Mouse (Mus musculus): ENCODE results near the gene Gabrb1. TPM values are rescaled to one million over a fixed set of nuclear protein-coding genes. Genes with fewer than 3 reads are reported as not detected.
A peak's percentile ranks its signal among the peaks of the same experiment; 100 is the strongest.

The Gabrb1 gene
- polyA plus RNA-seq, 1 experiment from 2014 or later, result 42.1 TPM

DNA sequence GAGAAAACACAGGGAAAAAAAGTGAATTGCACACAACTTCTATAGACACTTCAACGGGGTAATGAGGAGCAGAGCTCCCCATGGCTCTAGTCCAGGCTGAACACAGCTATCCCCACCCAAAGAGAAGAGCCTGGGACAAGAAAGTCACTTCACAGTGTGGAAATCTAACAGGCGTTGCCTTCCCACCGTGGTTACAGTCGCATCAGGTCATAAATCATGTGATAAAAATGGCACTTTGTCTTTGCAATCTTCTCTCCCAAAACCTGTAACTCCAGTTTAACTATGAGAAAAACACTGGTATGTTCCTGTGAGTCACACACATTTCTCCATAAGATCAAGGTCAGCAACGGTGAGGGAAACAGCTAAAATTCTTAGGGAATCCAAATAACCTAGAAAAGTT lies 498.7 kb downstream of the Gabrb1 start:
- ATAC-seq, result no peak
- peaks cover 23% of the 10 kb centered on the region for H3K36me3 ChIP-seq (ENCODE audit: control insufficient read depth, insufficient read depth, low read length)
- no peaks in the 10 kb centered on the region for H3K27me3 ChIP-seq (replicated peaks; ENCODE audit: control insufficient read depth, insufficient read depth, low read length)
- H3K9ac ChIP-seq (ENCODE audit: low read depth, low read length), result no peak overlapping the region
- WGBS, result 95% methylated on average over 5 of the region's 5 CpGs
- H3K4me1 ChIP-seq (ENCODE audit: control insufficient read depth, insufficient read depth, low read depth, low read length), result no peaks in the 10 kb centered on the region
- no peaks in the 10 kb centered on the region for H3K9me3 ChIP-seq (ENCODE audit: control insufficient read depth, low read length)
- no peak overlapping the region for H3K4me2 ChIP-seq (ENCODE audit: low read length)
- H3K27ac ChIP-seq (ENCODE audit: low read depth, low read length), result no peak overlapping the region
- no peak overlapping the region for H3K4me3 ChIP-seq (ENCODE audit: low read length)

DNA sequence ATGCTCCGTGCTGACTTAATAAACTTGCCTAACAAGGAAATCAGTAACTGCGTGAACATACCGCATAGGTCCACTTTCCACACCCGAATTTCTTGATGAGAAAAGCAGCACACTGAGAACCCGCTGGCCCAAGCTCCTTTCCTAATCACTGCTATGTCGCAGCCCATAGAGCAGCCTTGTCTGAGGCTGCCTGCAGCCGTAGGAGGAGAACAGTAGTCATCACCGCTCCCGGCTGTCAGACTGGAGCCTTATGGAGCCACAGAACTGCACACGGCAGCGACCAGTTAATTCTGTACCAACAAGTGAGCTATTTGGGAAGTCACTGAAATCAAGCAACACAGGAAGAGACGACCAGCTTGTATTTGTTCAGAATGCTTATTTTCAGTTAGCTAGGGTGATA lies 500.8 kb downstream of the Gabrb1 start:
- ATAC-seq, result no peak
- no peak overlapping the region for H3K4me2 ChIP-seq (ENCODE audit: low read length)
- H3K9me3 ChIP-seq (ENCODE audit: control insufficient read depth, low read length), result no peaks in the 10 kb centered on the region
- H3K36me3 ChIP-seq (ENCODE audit: control insufficient read depth, insufficient read depth, low read length), result peaks cover 24% of the 10 kb centered on the region
- H3K9ac ChIP-seq (ENCODE audit: low read depth, low read length), result no peak overlapping the region
- no peaks in the 10 kb centered on the region for H3K27me3 ChIP-seq (replicated peaks; ENCODE audit: control insufficient read depth, insufficient read depth, low read length)
- no peak overlapping the region for H3K27ac ChIP-seq (ENCODE audit: low read depth, low read length)
- 90% methylated on average over 12 of the region's 12 CpGs for WGBS
- H3K4me3 ChIP-seq (ENCODE audit: low read length), result no peak overlapping the region
- no peaks in the 10 kb centered on the region for H3K4me1 ChIP-seq (ENCODE audit: control insufficient read depth, insufficient read depth, low read depth, low read length)

DNA sequence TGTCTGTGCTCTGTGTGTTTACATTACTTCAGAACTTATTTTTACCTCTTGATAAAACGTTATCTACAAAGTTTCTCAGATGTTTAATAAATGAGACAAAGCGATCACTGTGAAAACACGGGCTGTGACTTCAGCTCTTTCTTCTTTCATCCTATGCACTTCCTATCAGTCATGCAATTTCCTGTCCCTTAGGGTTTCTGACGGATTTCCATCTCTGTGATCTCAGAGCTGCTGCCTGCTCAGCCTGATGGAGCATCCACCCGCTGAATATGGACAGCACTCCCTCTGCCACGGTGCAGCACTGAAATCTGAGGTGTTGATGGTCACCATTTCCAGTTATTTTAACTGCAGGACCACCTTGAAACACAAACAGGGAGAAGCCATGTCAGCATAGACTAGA lies 501.6 kb downstream of the Gabrb1 start:
- 87% methylated on average over 6 of the region's 6 CpGs for WGBS
- H3K9me3 ChIP-seq (ENCODE audit: control insufficient read depth, low read length), result no peaks in the 10 kb centered on the region
- peaks cover 24% of the 10 kb centered on the region for H3K36me3 ChIP-seq (ENCODE audit: control insufficient read depth, insufficient read depth, low read length)
- no peaks in the 10 kb centered on the region for H3K4me1 ChIP-seq (ENCODE audit: control insufficient read depth, insufficient read depth, low read depth, low read length)
- no peak overlapping the region for H3K9ac ChIP-seq (ENCODE audit: low read depth, low read length)
- H3K4me2 ChIP-seq (ENCODE audit: low read length), result no peak overlapping the region
- no peak overlapping the region for H3K4me3 ChIP-seq (ENCODE audit: low read length)
- no peak overlapping the region for H3K27ac ChIP-seq (ENCODE audit: low read depth, low read length)
- H3K27me3 ChIP-seq (replicated peaks; ENCODE audit: control insufficient read depth, insufficient read depth, low read length), result no peaks in the 10 kb centered on the region
- ATAC-seq, result no peak

DNA sequence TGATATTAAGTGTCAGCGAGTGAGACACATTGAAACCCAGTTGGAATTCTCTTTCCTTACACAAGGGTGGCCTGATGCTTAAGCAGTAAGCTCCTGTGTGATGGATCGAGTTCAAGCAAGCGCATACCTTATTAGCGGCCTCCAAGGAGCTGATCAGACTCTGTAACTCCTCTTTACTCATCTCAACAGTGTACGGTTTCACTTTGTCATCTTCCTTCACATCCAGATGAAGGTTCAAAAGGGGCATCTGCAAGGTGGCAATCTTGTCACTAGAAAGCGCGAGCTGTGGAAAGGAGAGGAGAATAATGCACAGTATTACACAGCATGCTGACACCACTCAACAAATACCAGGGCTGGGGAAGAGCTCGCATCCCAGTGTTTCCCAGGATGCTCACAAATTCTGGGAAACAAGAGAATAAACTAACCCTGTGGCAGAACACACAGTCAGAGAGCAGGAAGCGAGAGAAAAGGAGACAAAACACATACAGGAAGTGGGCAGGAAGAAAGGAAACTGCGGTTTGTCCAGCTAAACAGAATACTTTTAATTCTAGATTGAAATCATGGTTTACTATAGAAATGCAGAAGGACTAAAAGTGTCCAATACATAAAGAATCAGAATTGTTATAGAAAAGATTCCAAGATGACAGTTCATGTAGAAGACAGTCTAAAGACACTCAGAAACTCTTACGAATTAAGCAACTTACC lies 503.0 kb downstream of the Gabrb1 start:
- no peaks in the 10 kb centered on the region for H3K4me1 ChIP-seq (ENCODE audit: control insufficient read depth, insufficient read depth, low read depth, low read length)
- no peak overlapping the region for H3K4me2 ChIP-seq (ENCODE audit: low read length)
- H3K27ac ChIP-seq (ENCODE audit: low read depth, low read length), result no peak overlapping the region
- H3K9me3 ChIP-seq (ENCODE audit: control insufficient read depth, low read length), result no peaks in the 10 kb centered on the region
- H3K36me3 ChIP-seq (ENCODE audit: control insufficient read depth, insufficient read depth, low read length), result peaks cover 22% of the 10 kb centered on the region
- H3K27me3 ChIP-seq (replicated peaks; ENCODE audit: control insufficient read depth, insufficient read depth, low read length), result no peaks in the 10 kb centered on the region
- WGBS, result 93% methylated on average over 11 of the region's 11 CpGs
- H3K9ac ChIP-seq (ENCODE audit: low read depth, low read length), result no peak overlapping the region
- no peak for ATAC-seq
- no peak overlapping the region for H3K4me3 ChIP-seq (ENCODE audit: low read length)

DNA sequence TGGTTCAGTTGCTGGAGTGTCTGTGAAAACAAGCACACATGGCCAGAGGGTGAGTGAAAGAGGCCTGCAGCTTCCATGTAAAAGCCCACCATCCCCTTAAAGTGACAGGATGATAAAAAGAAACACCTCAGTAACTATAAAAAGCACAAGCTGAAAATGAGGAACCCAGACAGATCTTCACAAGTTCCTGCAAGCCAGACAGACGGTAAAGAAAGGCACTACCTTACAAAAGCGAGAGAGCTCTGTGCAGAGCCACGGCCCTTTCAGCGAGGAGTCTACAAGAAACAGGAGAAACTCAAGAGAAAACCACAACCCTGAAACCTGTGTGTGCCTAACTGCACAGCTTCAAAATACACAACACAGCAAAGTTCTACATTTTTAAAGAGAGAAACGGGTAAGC lies 504.9 kb downstream of the Gabrb1 start:
- 94% methylated on average over 5 of the region's 5 CpGs for WGBS
- H3K9ac ChIP-seq (ENCODE audit: low read depth, low read length), result no peak overlapping the region
- peaks cover 10% of the 10 kb centered on the region for H3K4me1 ChIP-seq (ENCODE audit: control insufficient read depth, insufficient read depth, low read depth, low read length)
- no peak overlapping the region for H3K27ac ChIP-seq (ENCODE audit: low read depth, low read length)
- H3K4me2 ChIP-seq (ENCODE audit: low read length), result no peak overlapping the region
- no peak for ATAC-seq
- H3K4me3 ChIP-seq (ENCODE audit: low read length), result no peak overlapping the region
- no peaks in the 10 kb centered on the region for H3K27me3 ChIP-seq (replicated peaks; ENCODE audit: control insufficient read depth, insufficient read depth, low read length)
- H3K36me3 ChIP-seq (ENCODE audit: control insufficient read depth, insufficient read depth, low read length), result peaks cover 22% of the 10 kb centered on the region
- H3K9me3 ChIP-seq (ENCODE audit: control insufficient read depth, low read length), result no peaks in the 10 kb centered on the region

DNA sequence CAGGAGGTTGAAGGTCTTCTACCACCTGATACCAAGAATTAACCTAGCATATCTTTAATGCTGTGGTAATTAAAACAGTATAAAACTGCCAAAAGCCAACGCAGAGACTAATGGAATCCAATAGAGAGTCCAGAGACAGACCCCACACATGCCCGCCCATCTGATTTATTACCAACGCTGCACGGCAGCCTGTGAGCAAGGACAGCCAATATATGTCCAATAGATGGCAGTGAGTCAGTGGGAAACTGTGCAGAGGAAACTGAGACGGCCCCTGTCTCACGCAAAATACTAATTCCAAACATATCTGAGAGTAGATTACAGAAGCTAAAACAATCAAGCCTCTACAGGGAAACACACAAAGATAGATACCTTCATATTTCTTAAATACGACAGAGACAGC lies 506.5 kb downstream of the Gabrb1 start:
- Histone ChIP-seq H3K9ac (ENCODE audit: low read depth, low read length) (no peak overlapping the region), H3K27ac (ENCODE audit: low read depth, low read length) (no peak overlapping the region), H3K4me2 (ENCODE audit: low read length) (no peak overlapping the region), H3K9me3 (ENCODE audit: control insufficient read depth, low read length) (no peaks in the 10 kb centered on the region), H3K4me3 (ENCODE audit: low read length) (no peak overlapping the region), H3K27me3 (replicated peaks; ENCODE audit: control insufficient read depth, insufficient read depth, low read length) (no peaks in the 10 kb centered on the region), H3K4me1 (ENCODE audit: control insufficient read depth, insufficient read depth, low read depth, low read length) (peaks cover 10% of the 10 kb centered on the region), H3K36me3 (ENCODE audit: control insufficient read depth, insufficient read depth, low read length) (peaks cover 15% of the 10 kb centered on the region)
- ATAC-seq, result no peak
- WGBS, result 76% methylated on average over 7 of the region's 7 CpGs

DNA sequence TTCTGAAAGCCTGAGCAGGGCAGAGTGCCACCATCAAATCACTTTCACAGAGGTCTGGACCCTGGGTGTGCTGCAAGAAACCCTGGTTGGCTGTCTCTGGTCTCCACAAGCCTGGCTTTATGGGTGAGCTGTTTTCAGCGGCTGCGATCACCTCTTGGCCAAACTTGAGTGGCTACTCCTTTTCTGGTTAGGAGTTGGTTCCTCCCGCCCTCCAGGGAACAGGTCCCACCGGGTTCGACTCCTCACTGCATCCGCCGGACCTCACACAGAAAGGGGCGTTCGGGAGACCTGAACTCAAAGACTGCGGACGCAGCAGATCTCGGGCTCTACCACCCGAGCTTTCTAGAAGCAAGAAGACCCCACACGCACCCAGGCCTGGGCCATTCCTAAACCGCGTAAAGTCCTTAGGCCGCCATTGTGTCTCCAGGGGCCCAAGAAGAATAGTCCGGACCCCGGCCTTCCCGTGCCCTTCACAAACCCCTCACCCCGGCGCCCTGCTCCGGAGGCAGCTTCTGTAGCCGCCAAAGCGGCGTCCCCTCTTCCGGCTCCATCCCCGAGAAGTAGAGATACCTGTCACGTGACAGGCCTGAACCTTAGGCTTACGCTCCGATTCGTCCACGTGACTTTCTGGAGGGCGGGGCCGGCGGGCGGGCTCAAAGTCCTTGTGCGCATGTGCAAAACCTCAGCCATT lies 509.8 kb downstream of the Gabrb1 start, which contains the start of gene Commd8:
Gene Commd8, minus strand, starts transcription at position 596 of the 691 bp plus-strand sequence.
- WGBS, result under 1% methylated on average over 38 of the region's 38 CpGs

DNA sequence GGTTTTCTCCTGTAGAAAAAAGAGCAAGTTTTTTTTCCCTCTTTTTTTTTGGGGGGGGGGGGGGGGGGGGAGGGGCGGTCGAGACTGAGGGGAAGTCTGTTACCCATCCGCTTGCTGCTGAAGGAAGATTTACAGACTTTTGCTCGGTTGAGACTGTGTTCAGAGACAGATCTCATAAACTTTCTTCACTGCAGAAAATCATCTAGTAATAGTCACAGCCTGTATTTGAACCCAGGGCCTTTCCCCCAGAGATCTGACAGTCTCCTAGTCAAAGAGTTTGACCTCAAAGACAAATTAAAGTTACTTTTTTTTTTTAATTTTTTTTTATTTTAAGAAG lies 510.3 kb downstream of the Gabrb1 start:
- peak overlapping the region; percentile 56 for H3K4me2 ChIP-seq (ENCODE audit: low read length)
- ATAC-seq, result peak; percentile 79
- WGBS, result 0% methylated on average over 2 of the region's 4 CpGs
- H3K36me3 ChIP-seq (ENCODE audit: control insufficient read depth, insufficient read depth, low read length), result no peaks in the 10 kb centered on the region
- H3K4me3 ChIP-seq (ENCODE audit: low read length), result peak overlapping the region; percentile 87
- H3K4me1 ChIP-seq (ENCODE audit: control insufficient read depth, insufficient read depth, low read depth, low read length), result peaks cover 10% of the 10 kb centered on the region
- H3K9ac ChIP-seq (ENCODE audit: low read depth, low read length), result no peak overlapping the region
- H3K27ac ChIP-seq (ENCODE audit: low read depth, low read length), result no peak overlapping the region
- no peaks in the 10 kb centered on the region for H3K9me3 ChIP-seq (ENCODE audit: control insufficient read depth, low read length)
- no peaks in the 10 kb centered on the region for H3K27me3 ChIP-seq (replicated peaks; ENCODE audit: control insufficient read depth, insufficient read depth, low read length)

More for the DNA sequence above, 509.8 kb downstream of the Gabrb1 start, which contains the start of gene Commd8:
- ATAC-seq, result peak; percentile 94
- Histone ChIP-seq H3K27me3 (replicated peaks; ENCODE audit: control insufficient read depth, insufficient read depth, low read length) (no peaks in the 10 kb centered on the region), H3K4me3 (ENCODE audit: low read length) (peak within 1 kb of the TSS; percentile 87), H3K4me1 (ENCODE audit: control insufficient read depth, insufficient read depth, low read depth, low read length) (peaks cover 10% of the 10 kb centered on the region), H3K27ac (ENCODE audit: low read depth, low read length) (peak within 1 kb of the TSS; percentile 82), H3K36me3 (ENCODE audit: control insufficient read depth, insufficient read depth, low read length) (no peaks in the 10 kb centered on the region), H3K9ac (ENCODE audit: low read depth, low read length) (peak within 1 kb of the TSS; percentile 86), H3K4me2 (ENCODE audit: low read length) (peak within 1 kb of the TSS; percentile 89), H3K9me3 (ENCODE audit: control insufficient read depth, low read length) (no peaks in the 10 kb centered on the region)

DNA sequence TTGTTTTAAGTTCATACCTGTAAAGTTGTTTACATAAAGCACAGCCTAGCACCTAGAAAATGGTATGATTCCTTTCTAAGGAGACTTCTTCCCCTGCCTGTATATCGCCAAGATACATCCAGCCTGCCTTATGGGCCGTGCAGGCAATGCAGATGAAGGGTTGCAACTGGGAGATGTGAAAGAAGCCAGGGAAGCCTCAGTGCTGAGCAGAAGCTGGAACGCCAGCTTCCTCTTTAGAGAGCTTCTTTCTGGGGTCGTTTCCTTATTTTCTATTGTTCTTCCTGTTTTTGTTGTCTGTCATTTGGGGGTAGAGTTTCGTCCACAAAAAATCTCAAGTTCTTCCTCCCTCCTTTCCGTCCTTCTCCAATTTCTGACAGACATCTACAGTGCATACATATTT lies 512.2 kb downstream of the Gabrb1 start:
- H3K9ac ChIP-seq (ENCODE audit: low read depth, low read length), result no peak overlapping the region
- H3K27me3 ChIP-seq (replicated peaks; ENCODE audit: control insufficient read depth, insufficient read depth, low read length), result no peaks in the 10 kb centered on the region
- no peak overlapping the region for H3K4me2 ChIP-seq (ENCODE audit: low read length)
- no peaks in the 10 kb centered on the region for H3K36me3 ChIP-seq (ENCODE audit: control insufficient read depth, insufficient read depth, low read length)
- H3K4me3 ChIP-seq (ENCODE audit: low read length), result no peak overlapping the region
- no peak overlapping the region for H3K27ac ChIP-seq (ENCODE audit: low read depth, low read length)
- H3K4me1 ChIP-seq (ENCODE audit: control insufficient read depth, insufficient read depth, low read depth, low read length), result peaks cover 10% of the 10 kb centered on the region
- ATAC-seq, result no peak
- WGBS, result 84% methylated on average over 6 of the region's 6 CpGs
- H3K9me3 ChIP-seq (ENCODE audit: control insufficient read depth, low read length), result no peaks in the 10 kb centered on the region

Measured in hindbrain, embryonic 16.5 days (tissue).